Mouse (Mus musculus) liver, postnatal 0 days (tissue): ENCODE data around the gene Glp2r. TPM values are rescaled to one million over a fixed set of nuclear protein-coding genes. Genes with fewer than 3 reads are reported as not detected.
A peak's percentile ranks its signal among the peaks of the same experiment; 100 is the strongest.

Experiments
- ATAC-seq: fragments of 200-750 bp; cut with Nextera tagmentation; 2 replicates; pipeline ENCODE4 v1.8.0; 2017; ENCODE audit warnings: mild to moderate bottlenecking, moderate library complexity
- DNase-seq: peaks from one replicate; pipeline ENCODE4 v3.0.0-alpha.2; 2016
- H3K27ac ChIP-seq: fragments of 300-500 bp; sonication (generic); 2 replicates; pipeline ENCODE4 v1.5.1; 2014; ENCODE audit warnings: antibody characterized with exemption, moderate library complexity, mild to moderate bottlenecking, low read depth
- H3K27me3 ChIP-seq: fragments of 300-500 bp; sonication (generic); 2 replicates; pipeline ENCODE4 v1.6.1; 2014; ENCODE audit warnings: low read length, control low read depth, mixed read lengths; ENCODE audit not compliant: insufficient read depth
- H3K36me3 ChIP-seq: fragments of 300-500 bp; sonication (generic); replicated peaks from 2 replicates; pipeline ENCODE4 v1.6.1; 2014; ENCODE audit warnings: mild to moderate bottlenecking, control low read depth, low read length, moderate library complexity, mixed read lengths; ENCODE audit not compliant: insufficient read depth
- H3K4me1 ChIP-seq: fragments of 300-500 bp; sonication (generic); 2 replicates; pipeline ENCODE4 v1.6.1; 2014; ENCODE audit warnings: antibody characterized with exemption, mild to moderate bottlenecking, control low read depth; ENCODE audit not compliant: insufficient read depth
- H3K4me2 ChIP-seq: fragments of 300-500 bp; sonication (generic); 2 replicates; pipeline ENCODE4 v1.6.1; 2014; ENCODE audit warnings: low read depth, mild to moderate bottlenecking, low read length, moderate library complexity, mixed read lengths
- H3K4me3 ChIP-seq: fragments of 300-500 bp; sonication (generic); 2 replicates; pipeline ENCODE4 v1.5.1; 2014; ENCODE audit warnings: low read depth, low read length
- H3K9ac ChIP-seq: fragments of 300-500 bp; sonication (generic); replicated peaks from 2 replicates; pipeline ENCODE4 v1.6.1; 2014; ENCODE audit warnings: mild to moderate bottlenecking, moderate library complexity
- H3K9me3 ChIP-seq: fragments of 300-500 bp; sonication (generic); 2 replicates; pipeline ENCODE4 v1.6.1; 2016; ENCODE audit warnings: mild to moderate bottlenecking, control low read depth, low read length, mixed read lengths
- CTCF ChIP-seq: sonication (generic); IDR thresholded peaks from 2 replicates; pipeline ENCODE4 v1.5.1; 2016; ENCODE audit warnings: antibody characterized with exemption, low read depth
- EP300 ChIP-seq: IDR thresholded peaks from 2 replicates; pipeline ENCODE4 v1.6.1; 2016; ENCODE audit warnings: antibody characterized with exemption, low read depth, mild to moderate bottlenecking
- WGBS: fragments of 180-500 bp; shearing (Covaris S2); extraction: QIAGEN DNeasy Blood & Tissue Kit; methylation state at CpG from one replicate; pipeline ENCODE4 v1.1.7; 2014; ENCODE audit not compliant: insufficient replicate concordance; 5-methylcytosine and 5-hydroxymethylcytosine counted together
- polyA plus RNA-seq: library from polyadenylated mRNA; unstranded; fragments of >200 nt; fragmentation: Nextera tagmentation; extraction: Ambion mirVana; gene quantifications from 2 replicates; pipeline ENCODE4 v1.2.1, GENCODE M21; 2015

Gene Glp2r
- polyA plus RNA-seq, 1 experiment from 2014 or later, result 0.02 TPM

GRCm38 (mm10) chr11:67668460-67669007 is 102.4 kb downstream of the Glp2r start:
- TF ChIP-seq EP300, result no peak
- TF ChIP-seq CTCF, result no peak
- no peaks in the 10 kb centered on the region; the same call in 1 of the 2 replicates for H3K4me1 ChIP-seq
- DNase-seq (no peak), ATAC-seq (no peak)
- H3K4me3 ChIP-seq, result no peak overlapping the region
- H3K36me3 ChIP-seq, result no peaks in the 10 kb centered on the region
- 84% methylated on average over 3 of the region's 3 CpGs for WGBS
- no peaks in the 10 kb centered on the region for H3K27me3 ChIP-seq
- no peak overlapping the region for H3K27ac ChIP-seq
- no peaks in the 10 kb centered on the region for H3K9me3 ChIP-seq
- H3K4me2 ChIP-seq, result no peak overlapping the region
- no peak overlapping the region for H3K9ac ChIP-seq

DNA sequence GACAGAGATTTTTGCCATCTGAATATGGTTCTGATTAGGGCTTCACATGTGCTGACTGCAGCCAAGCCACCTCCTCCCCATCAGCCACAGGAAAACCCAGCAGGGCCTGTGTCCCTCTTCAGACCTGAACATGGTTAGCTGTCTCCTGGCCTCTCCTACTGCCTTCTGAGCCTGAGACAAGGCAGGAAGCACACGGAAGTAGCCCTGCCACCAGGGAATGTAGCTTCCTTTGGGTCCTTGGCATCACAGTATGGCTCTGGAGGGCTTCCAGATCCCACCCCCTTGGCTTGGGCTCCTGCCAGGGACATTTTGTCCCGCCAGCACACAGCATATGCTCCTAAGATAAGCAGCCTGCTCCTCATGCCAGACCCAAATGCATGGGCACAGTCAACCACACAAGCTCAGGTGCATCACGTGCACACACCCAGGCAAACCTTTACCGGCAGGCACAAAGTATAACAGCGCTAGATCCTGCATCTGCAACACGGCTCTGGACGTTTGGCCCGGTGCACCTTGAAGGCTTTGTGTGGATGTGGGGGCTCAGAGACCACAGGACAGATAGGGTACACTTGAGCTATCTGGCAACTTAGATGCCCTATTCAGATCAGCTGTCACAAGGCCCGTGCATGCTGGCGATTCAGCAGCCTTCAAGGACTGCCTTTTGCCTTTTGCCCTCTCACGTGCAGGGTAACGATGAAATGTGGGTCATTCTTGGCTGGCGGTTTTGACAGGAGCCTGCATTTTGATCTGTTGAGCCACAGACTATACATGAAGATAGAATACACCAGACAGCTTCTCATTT is 103.2 kb downstream of the Glp2r start:
- ATAC-seq (peak; percentile 59), DNase-seq (peak; percentile 34)
- no peak overlapping the region for H3K4me2 ChIP-seq
- H3K4me3 ChIP-seq, result no peak overlapping the region
- no peaks in the 10 kb centered on the region for H3K27me3 ChIP-seq
- H3K9me3 ChIP-seq, result no peaks in the 10 kb centered on the region
- no peaks in the 10 kb centered on the region; the same call in 1 of the 2 replicates for H3K4me1 ChIP-seq
- 69% methylated on average over 13 of the region's 13 CpGs for WGBS
- no peak overlapping the region for H3K9ac ChIP-seq
- H3K27ac ChIP-seq, result no peak overlapping the region
- H3K36me3 ChIP-seq, result no peaks in the 10 kb centered on the region
- peak; percentile 84 for TF ChIP-seq EP300
- no peak for TF ChIP-seq CTCF

DNA sequence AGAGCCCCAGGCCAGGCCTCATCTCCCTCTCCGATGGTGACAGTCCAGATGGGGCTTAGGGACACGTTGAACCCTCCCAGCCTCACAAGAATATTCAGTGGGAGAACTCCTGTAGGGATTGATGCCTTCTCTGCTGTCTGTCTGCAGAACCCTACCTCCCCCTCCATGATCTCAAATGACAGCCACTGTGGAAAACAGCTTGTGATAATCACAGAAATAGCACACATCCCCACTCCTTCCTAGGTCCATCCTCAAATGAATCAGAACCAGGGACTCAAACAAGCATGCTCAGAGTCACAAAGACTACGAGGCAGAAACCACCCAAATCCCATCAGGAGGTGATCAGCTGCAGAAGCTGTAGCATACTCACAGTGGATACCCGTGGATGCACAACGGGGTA is 104.8 kb downstream of the Glp2r start:
- Histone ChIP-seq H3K9ac (no peak overlapping the region), H3K4me1 (no peaks in the 10 kb centered on the region; the same call in 1 of the 2 replicates), H3K9me3 (no peaks in the 10 kb centered on the region), H3K4me3 (no peak overlapping the region), H3K36me3 (no peaks in the 10 kb centered on the region), H3K27ac (no peak overlapping the region), H3K27me3 (no peaks in the 10 kb centered on the region), H3K4me2 (no peak overlapping the region)
- TF ChIP-seq EP300, result no peak
- no peak for TF ChIP-seq CTCF
- DNase-seq (no peak), ATAC-seq (no peak)
- 64% methylated on average over 5 of the region's 5 CpGs for WGBS

DNA sequence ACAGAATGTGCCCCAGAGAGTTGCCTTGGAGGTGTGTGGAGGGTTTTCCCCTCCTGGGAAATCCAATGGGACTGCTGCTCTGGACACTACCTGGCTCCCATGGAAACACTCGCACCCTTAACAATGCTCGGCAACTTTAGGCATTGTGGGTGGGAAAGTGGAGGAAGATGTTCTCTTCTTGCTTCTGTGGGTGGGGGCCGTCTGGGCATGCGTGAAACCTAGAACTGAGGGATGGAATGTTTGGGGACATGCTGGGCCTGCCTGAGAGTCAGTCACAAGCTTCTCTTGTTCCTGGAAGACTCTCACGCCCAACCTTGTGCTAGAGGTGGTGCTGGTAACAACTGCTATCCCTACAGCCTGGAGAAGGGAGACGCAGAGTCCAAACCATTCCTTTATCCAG is 106.0 kb downstream of the Glp2r start:
- no peak overlapping the region for H3K27ac ChIP-seq
- no peaks in the 10 kb centered on the region for H3K27me3 ChIP-seq
- H3K4me3 ChIP-seq, result no peak overlapping the region
- no peaks in the 10 kb centered on the region for H3K36me3 ChIP-seq
- no peaks in the 10 kb centered on the region; the same call in 1 of the 2 replicates for H3K4me1 ChIP-seq
- WGBS, result 80% methylated on average over 6 of the region's 6 CpGs
- ATAC-seq (no peak), DNase-seq (no peak)
- no peak overlapping the region for H3K9ac ChIP-seq
- H3K4me2 ChIP-seq, result no peak overlapping the region
- no peaks in the 10 kb centered on the region for H3K9me3 ChIP-seq
- TF ChIP-seq CTCF (no peak), EP300 (no peak)

- DNase-seq (no peak), ATAC-seq (no peak)
- Histone ChIP-seq H3K9ac (no peak overlapping the region), H3K4me3 (no peak overlapping the region), H3K36me3 (no peaks in the 10 kb centered on the region), H3K4me1 (no peaks in the 10 kb centered on the region; the same call in 1 of the 2 replicates), H3K4me2 (no peak overlapping the region), H3K27me3 (no peaks in the 10 kb centered on the region), H3K9me3 (no peaks in the 10 kb centered on the region), H3K27ac (no peak overlapping the region)
- TF ChIP-seq EP300 (no peak), CTCF (no peak)
- 82% methylated on average over 3 of the region's 3 CpGs for WGBS
Measured at GRCm38 (mm10) chr11:67664261-67664660, 106.7 kb downstream of the Glp2r start.

- Histone ChIP-seq H3K4me3 (no peak overlapping the region), H3K9me3 (no peaks in the 10 kb centered on the region), H3K9ac (no peak overlapping the region), H3K27ac (no peak overlapping the region), H3K4me1 (no peaks in the 10 kb centered on the region; the same call in 1 of the 2 replicates), H3K27me3 (no peaks in the 10 kb centered on the region), H3K4me2 (no peak overlapping the region), H3K36me3 (no peaks in the 10 kb centered on the region)
- no peak for ATAC-seq
- no peak for DNase-seq
- WGBS, result 89% methylated on average over 4 of the region's 4 CpGs
- TF ChIP-seq CTCF (no peak), EP300 (no peak)
Measured at GRCm38 (mm10) chr11:67663437-67663836, 107.5 kb downstream of the Glp2r start.
